Mouse (Mus musculus) CH12.LX (cell line): ENCODE results near the gene Vps35l. TPM values are rescaled to one million over a fixed set of nuclear protein-coding genes. Genes with fewer than 3 reads are reported as not detected.

Experiments
- DNase-seq: peaks from one replicate; pipeline ENCODE4 v3.0.0-alpha.2; 2013; ENCODE audit errors: extremely low read depth
- H3K27ac ChIP-seq: 2 replicates; pipeline ENCODE4 v1.5.1; 2012; ENCODE audit warnings: low read depth, mild to moderate bottlenecking, control low read depth, moderate library complexity; ENCODE audit not compliant: insufficient read depth
- H3K27me3 ChIP-seq: replicated peaks from 2 replicates; pipeline ENCODE3; 2012; ENCODE audit warnings: inconsistent platforms
- H3K36me3 ChIP-seq, 2 experiments: replicated peaks in 1 of 2; 2 replicates each; pipeline versions ENCODE3 to v1.6.1; 2012; ENCODE audit warnings: inconsistent platforms in 1 of 2, low read length in 1 of 2, mild to moderate bottlenecking in 1 of 2, mixed read lengths in 1 of 2, moderate library complexity in 1 of 2; ENCODE audit not compliant: control insufficient read depth in 1 of 2, insufficient read depth in 1 of 2
- H3K4me1 ChIP-seq, 2 experiments: 2 replicates each; pipeline ENCODE4 v1.6.1; 2012; ENCODE audit warnings: inconsistent platforms in 1 of 2, moderate library complexity in 1 of 2; ENCODE audit not compliant: insufficient read depth in 2 of 2, control insufficient read depth in 1 of 2
- H3K4me2 ChIP-seq: 2 replicates; pipeline ENCODE4 v1.6.1; 2012; ENCODE audit warnings: low read depth, mild to moderate bottlenecking, control low read depth; ENCODE audit not compliant: poor library complexity, insufficient read depth, severe bottlenecking
- H3K4me3 ChIP-seq, 3 experiments: fragments of 150-350 bp in 1 of 3; sonication (generic) in 1 of 3; replicated peaks in 1 of 3; 2 replicates each; pipeline versions ENCODE3 to v1.5.1; 2011 to 2012; ENCODE audit warnings: low read depth in 2 of 3, low read length in 2 of 3, mild to moderate bottlenecking in 2 of 3, moderate library complexity in 2 of 3, control low read depth in 1 of 3, improper control_type of control experiment in 1 of 3, inconsistent platforms in 1 of 3, mixed read lengths in 1 of 3; ENCODE audit not compliant: poor library complexity in 1 of 3
- H3K79me2 ChIP-seq: replicated peaks from 2 replicates; pipeline ENCODE4 v1.6.1; 2012; ENCODE audit warnings: mild to moderate bottlenecking, moderate library complexity; ENCODE audit not compliant: control insufficient read depth, poor library complexity, insufficient read depth, severe bottlenecking; ENCODE audit errors: extremely low read depth
- H3K9ac ChIP-seq: 2 replicates; pipeline ENCODE4 v1.6.1; 2012; ENCODE audit warnings: low read depth, mild to moderate bottlenecking, control low read depth, moderate library complexity; ENCODE audit not compliant: insufficient read depth
- H3K9me3 ChIP-seq: replicated peaks from 2 replicates; pipeline ENCODE3; 2012; ENCODE audit warnings: low read length, inconsistent platforms, mixed read lengths
- BHLHE40 ChIP-seq: IDR thresholded peaks from 2 replicates; pipeline ENCODE4 v1.6.1; 2011; ENCODE audit warnings: mild to moderate bottlenecking, low read depth, low read length, improper control_type of control experiment
- CHD1 ChIP-seq: IDR thresholded peaks from 2 replicates; pipeline ENCODE4 v1.6.1; 2012; ENCODE audit warnings: low read depth, low read length, improper control_type of control experiment, inconsistent platforms
- CTCF ChIP-seq, 2 experiments: IDR thresholded peaks in 1 of 2; conservative IDR thresholded peaks in 1 of 2; 2 replicates each; pipeline ENCODE4 v1.5.1; 2011 to 2012; ENCODE audit warnings: low read depth in 2 of 2, low read length in 2 of 2, improper control_type of control experiment in 1 of 2, inconsistent platforms in 1 of 2, mild to moderate bottlenecking in 1 of 2, moderate library complexity in 1 of 2
- E2F4 ChIP-seq: IDR thresholded peaks from 2 replicates; pipeline ENCODE4 v1.6.1; 2011; ENCODE audit warnings: low read depth, low read length, improper control_type of control experiment; ENCODE audit not compliant: insufficient replicate concordance
- EP300 ChIP-seq: IDR thresholded peaks from 2 replicates; pipeline ENCODE4 v1.6.1; 2011; ENCODE audit warnings: low read length, improper control_type of control experiment
- GABPA ChIP-seq: IDR thresholded peaks from 2 replicates; pipeline ENCODE4 v1.6.1; 2012; ENCODE audit warnings: low read depth, low read length, improper control_type of control experiment, inconsistent platforms; ENCODE audit not compliant: insufficient replicate concordance
- IRF4 ChIP-seq: IDR thresholded peaks from 2 replicates; pipeline ENCODE4 v1.6.1; 2014; ENCODE audit warnings: low read depth, mild to moderate bottlenecking, inconsistent platforms, low read length, improper control_type of control experiment
- MAFK ChIP-seq: IDR thresholded peaks from 2 replicates; pipeline ENCODE4 v1.6.1; 2011; ENCODE audit warnings: low read length, improper control_type of control experiment; ENCODE audit not compliant: insufficient replicate concordance
- MYC ChIP-seq: IDR thresholded peaks from 2 replicates; pipeline ENCODE4 v1.6.1; 2011; ENCODE audit warnings: low read depth, mild to moderate bottlenecking, improper control_type of control experiment, low read length
- NRF1 ChIP-seq: IDR thresholded peaks from 2 replicates; pipeline ENCODE4 v1.6.1; 2014; ENCODE audit warnings: low read depth, mild to moderate bottlenecking, inconsistent platforms, low read length, improper control_type of control experiment, moderate library complexity
- PAX5 ChIP-seq: IDR thresholded peaks from 2 replicates; pipeline ENCODE4 v1.6.1; 2012; ENCODE audit warnings: low read length, inconsistent platforms, mixed read lengths
- POLR2AphosphoS2 ChIP-seq: IDR thresholded peaks from 2 replicates; pipeline ENCODE4 v1.6.1; 2011; ENCODE audit warnings: low read depth, low read length, improper control_type of control experiment
- RAD21 ChIP-seq: IDR thresholded peaks from 2 replicates; pipeline ENCODE4 v1.6.1; 2011; ENCODE audit warnings: low read depth, mild to moderate bottlenecking, low read length, improper control_type of control experiment, moderate library complexity
- SIN3A ChIP-seq: IDR thresholded peaks from 2 replicates; pipeline ENCODE4 v1.6.1; 2012; ENCODE audit warnings: low read length, improper control_type of control experiment, inconsistent platforms
- USF1 ChIP-seq: IDR thresholded peaks from 2 replicates; pipeline ENCODE4 v1.6.1; 2014; ENCODE audit warnings: low read depth, mild to moderate bottlenecking, inconsistent platforms, low read length, improper control_type of control experiment
- ZKSCAN1 ChIP-seq: IDR thresholded peaks from 2 replicates; pipeline ENCODE4 v1.6.1; 2012; ENCODE audit warnings: low read depth, inconsistent platforms, low read length, improper control_type of control experiment, borderline replicate concordance
- ZMIZ1 ChIP-seq: IDR thresholded peaks from 2 replicates; pipeline ENCODE4 v1.6.1; 2012; ENCODE audit warnings: low read depth, mild to moderate bottlenecking, inconsistent platforms, low read length, improper control_type of control experiment
- ZNF384 ChIP-seq: IDR thresholded peaks from 2 replicates; pipeline ENCODE4 v1.6.1; 2012; ENCODE audit warnings: low read depth, low read length, improper control_type of control experiment, inconsistent platforms
- dilution Hi-C: fragments of 300-500 bp; cut with MboI; formaldehyde crosslinking; loops from 2 replicates; pipeline ENCODE4 v1.14.3; 2020; ENCODE audit warnings: low sequenced_read_pairs; ENCODE audit not compliant: extremely low pct_unique_long_range_greater_than_20kb, extremely low pct_ligation_motif_present
- in situ Hi-C: fragments of 300-500 bp; cut with MboI; formaldehyde crosslinking; loops from 3 replicates; pipeline ENCODE4 v1.14.3; 2019; ENCODE audit warnings: low sequenced_read_pairs, low pct_ligation_motif_present, low pct_unique_long_range_greater_than_20kb, mixed read lengths
- polyA plus RNA-seq: library from polyadenylated mRNA; unstranded; fragments of >175 nt; gene quantifications from 2 replicates; pipeline ENCODE4 v1.2.1, GENCODE M21; 2012; ENCODE audit warnings: low read depth; ENCODE audit not compliant: insufficient read length
- total RNA-seq, 2 experiments: library from RNA; depleted of rRNA; stranded (reverse); fragments of 300-350 nt in 1 of 2; fragments of >200 nt in 1 of 2; gene quantifications; 2 replicates each; pipeline ENCODE4 v1.2.3; 2012 to 2014

The Vps35l gene
- total and polyA plus RNA-seq, 3 experiments: 43.9 to 57.7 (median 54.7) TPM

GRCm38 (mm10) chr7:118827975-118828416, 88.0 kb downstream of the Vps35l start:
- H3K9ac ChIP-seq: no peak overlapping the region
- DNase-seq: no peak
- H3K36me3 ChIP-seq: peaks cover 30 to 90% of the 10 kb centered on the region in 2 experiments
- peaks cover 6 to 16% of the 10 kb centered on the region in 2 experiments for H3K4me1 ChIP-seq
- no peaks in the 10 kb centered on the region for H3K27me3 ChIP-seq
- no peak overlapping the region for H3K4me3 ChIP-seq
- in situ Hi-C loops: no loop called here
- H3K79me2 ChIP-seq: no peaks in the 10 kb centered on the region
- H3K4me2 ChIP-seq: no peak overlapping the region
- no peaks in the 10 kb centered on the region for H3K9me3 ChIP-seq
- no peak for TF ChIP-seq RAD21
- TF ChIP-seq USF1: no peak
- TF ChIP-seq E2F4: no peak
- no peak for TF ChIP-seq ZKSCAN1
- no peak for TF ChIP-seq CTCF (conservative IDR thresholded peaks at IDR 0.05 in 1 of 2, IDR thresholded peaks at IDR 0.05 in 1 of 2; ENCODE audit: low read depth in 2 of 2, low read length in 2 of 2)
- TF ChIP-seq SIN3A: no peak
- no peak for TF ChIP-seq ZNF384
- no peak for TF ChIP-seq IRF4
- no peak overlapping the region for H3K27ac ChIP-seq
- dilution Hi-C loops: no loop called here

GRCm38 (mm10) chr7:118837901-118838300, 97.9 kb downstream of the Vps35l start:
- H3K27ac ChIP-seq: no peak overlapping the region
- H3K9ac ChIP-seq: no peak overlapping the region
- TF ChIP-seq ZKSCAN1 (no peak), RAD21 (no peak), GABPA (no peak), IRF4 (no peak), CHD1 (no peak), MYC (no peak), EP300 (no peak), ZMIZ1 (no peak), NRF1 (no peak), MAFK (no peak), PAX5 (no peak), BHLHE40 (no peak), POLR2AphosphoS2 (no peak)
- H3K79me2 ChIP-seq: no peaks in the 10 kb centered on the region
- H3K4me1 ChIP-seq: peaks cover 0 to 3% of the 10 kb centered on the region in 2 experiments; a peak in 2 of 4 replicates
- in situ Hi-C loops: loop anchor here (10.0 kb wide), 1 partner anchor 63 kb away; no protein-coding TSS in a partner anchor
- no peak overlapping the region for H3K4me2 ChIP-seq
- no peaks in the 10 kb centered on the region for H3K9me3 ChIP-seq
- no peaks in the 10 kb centered on the region for H3K27me3 ChIP-seq
- H3K4me3 ChIP-seq: no peak overlapping the region
- no peak for DNase-seq
- H3K36me3 ChIP-seq: peaks cover 64 to 98% of the 10 kb centered on the region in 2 experiments
- dilution Hi-C loops: no loop called here
